In genomic region chr2:144025361-144025760, GRCm38 (mm10) we compare ENCODE assay signal across 21 mouse cellular contexts. TPM values are rescaled to one million over a fixed set of nuclear protein-coding genes. Genes with fewer than 3 reads are reported as not detected.
"Had no signal": no experiment of that assay in that cellular context is flagged by ENCODE, and none has a peak within 500 bp of the region (broad histone marks: within the 10 kb centered on the region; RNA-seq: fewer than 3 reads in every experiment).

No protein-coding gene starts in this region.

- H3K9ac ChIP-seq: liver, embryonic 12.5 days; liver, embryonic 14.5 days; lung, embryonic 14.5 days; midbrain, embryonic 13.5 days; neural tube, embryonic 12.5 days; stomach, embryonic 15.5 days had no signal

- H3K36me3 ChIP-seq: liver, embryonic 12.5 days; midbrain, embryonic 10.5 days; midbrain, embryonic 13.5 days; neural tube, embryonic 12.5 days; stomach, embryonic 15.5 days had no signal

- ATAC-seq: liver, embryonic 12.5 days; lung, postnatal 0 days; midbrain, embryonic 13.5 days; midbrain, embryonic 16.5 days had no signal

- H3K27me3 ChIP-seq: liver, embryonic 12.5 days; midbrain, embryonic 13.5 days; neural tube, embryonic 12.5 days; stomach, embryonic 15.5 days had no signal

- H3K27ac ChIP-seq: liver, embryonic 12.5 days; liver, embryonic 14.5 days; midbrain, embryonic 10.5 days; midbrain, embryonic 13.5 days; neural tube, embryonic 12.5 days; stomach, embryonic 15.5 days had no signal

- H3K4me3 ChIP-seq: liver, embryonic 12.5 days; midbrain, embryonic 10.5 days; midbrain, embryonic 13.5 days; myocyte; neural tube, embryonic 12.5 days; stomach, embryonic 15.5 days had no signal

- H3K4me1 ChIP-seq: midbrain, embryonic 13.5 days; neural tube, embryonic 12.5 days; stomach, embryonic 15.5 days had no signal

- DNase-seq: lung, adult 18-20 months; lung, embryonic 14.5 days; lung, postnatal 14 days; lung, postnatal 4 days; right cerebral cortex, postnatal 14 days; thymus, adult 18-20 months; thymus, postnatal 14 days; thymus, postnatal 36 days had no signal

- H3K9me3 ChIP-seq: liver, embryonic 12.5 days; midbrain, embryonic 10.5 days; midbrain, embryonic 13.5 days; neural tube, embryonic 12.5 days; stomach, embryonic 15.5 days had no signal

- H3K4me2 ChIP-seq: liver, embryonic 12.5 days; lung, embryonic 14.5 days; midbrain, embryonic 13.5 days; neural tube, embryonic 12.5 days; stomach, embryonic 15.5 days had no signal

RNA-seq across cellular contexts. Expression of gene Banf2, which starts 7.5 kb away (rescaled TPM):
- polyA plus RNA-seq: liver, embryonic 12.5 days; liver, embryonic 14.5 days; liver, embryonic 16.5 days; lung, embryonic 14.5 days; lung, postnatal 0 days; midbrain, embryonic 10.5 days; midbrain, embryonic 13.5 days; midbrain, embryonic 16.5 days; myocyte; neural tube, embryonic 12.5 days; neural tube, embryonic 14.5 days; spleen, adult 2 months; thymus, postnatal 0 days had no signal
